In the genomic region with DNA sequence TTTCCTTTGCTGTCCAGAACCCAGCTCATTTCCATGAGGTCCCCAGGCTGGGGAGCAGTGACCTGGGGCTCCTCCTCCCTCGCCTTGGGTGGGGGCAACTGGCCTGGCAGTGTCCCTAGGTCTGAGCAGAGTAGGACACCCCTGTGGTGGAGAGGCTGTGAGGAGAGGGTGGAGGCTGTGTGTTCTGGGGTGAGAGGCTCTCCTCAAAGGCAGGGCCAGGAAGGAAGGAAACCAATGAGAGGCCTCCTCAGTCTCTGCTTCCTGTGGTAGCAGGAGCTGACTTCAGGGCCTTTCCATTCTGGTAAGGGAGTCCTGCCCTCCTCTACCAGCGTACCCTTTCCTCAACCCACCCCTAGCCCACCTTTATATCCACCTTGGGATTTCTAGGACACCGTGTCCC, we compare ENCODE assay signal across 9 mouse cellular contexts. TPM values are rescaled to one million over a fixed set of nuclear protein-coding genes. Genes with fewer than 3 reads are reported as not detected.
DNase-seq lines count a peak whose midpoint lies in the region; ATAC-seq and TF ChIP-seq lines count a peak whose summit lies in the region.
"Had no signal": no experiment of that assay in that cellular context is flagged by ENCODE, and none has a peak within 500 bp of the region (broad histone marks: within the 10 kb centered on the region; RNA-seq: fewer than 3 reads in every experiment).

No protein-coding gene starts in this region.

- no peak overlapping the region for H3K27ac ChIP-seq in heart, embryonic 11.5 days (ENCODE audit: low read depth, low read length)
- H3K27ac ChIP-seq in kidney, postnatal 0 days = peak overlapping the region; percentile 89
- no peak overlapping the region; the same call in 1 of the 2 replicates for H3K27ac ChIP-seq in midbrain, embryonic 10.5 days (replicated peaks)

- no peak for TF ChIP-seq CTCF in kidney, postnatal 0 days (IDR thresholded peaks at IDR 0.05; ENCODE audit: low read depth)

- ATAC-seq in heart, embryonic 11.5 days (replicated peaks; ENCODE audit: insufficient number of reproducible peaks, low FRiP score, low TSS enrichment) = no peak
- no peak; the same call in 1 of the 2 replicates for ATAC-seq in kidney, postnatal 0 days (replicated peaks; ENCODE audit: low FRiP score, low read depth)
- peak; percentile 58 for ATAC-seq in megakaryocyte, adult 5-6 weeks (ENCODE audit: poor library complexity, severe bottlenecking)

- intact Hi-C loops in left cerebral cortex, postnatal 14 days (cut with DNase I) = no loop called here

- no peaks in the 10 kb centered on the region for H3K27me3 ChIP-seq in heart, embryonic 11.5 days (ENCODE audit: control insufficient read depth, insufficient read depth, low read length)
- H3K27me3 ChIP-seq in kidney, postnatal 0 days (ENCODE audit: insufficient read depth, low read length) = no peaks in the 10 kb centered on the region
- no peaks in the 10 kb centered on the region for H3K27me3 ChIP-seq in midbrain, embryonic 10.5 days (ENCODE audit: low read depth, poor library complexity, severe bottlenecking)
- H3K27me3 ChIP-seq: embryonic facial prominence, embryonic 15.5 days had no signal

- H3K4me2 ChIP-seq in heart, embryonic 11.5 days = no peak overlapping the region
- peak overlapping the region; percentile 7; the same call in 1 of the 2 replicates for H3K4me2 ChIP-seq in kidney, postnatal 0 days (ENCODE audit: low read length)
- H3K4me2 ChIP-seq: embryonic facial prominence, embryonic 15.5 days had no signal

- peak; percentile 98 for DNase-seq in heart, adult 11 months
- peak; percentile 74 for DNase-seq in heart, adult 8-10 months (ENCODE audit: low spot score)
- DNase-seq in kidney, postnatal 0 days (ENCODE audit: low spot score) = no peak
- DNase-seq in midbrain, embryonic 10.5 days (ENCODE audit: low spot score) = no peak
- no peak for DNase-seq in yolk sac, embryonic 10.5 days (ENCODE audit: low spot score)
- DNase-seq in left cerebral cortex, postnatal 14 days (ENCODE audit: low spot score in 2 of 2) = no peak

- no peak overlapping the region for H3K9ac ChIP-seq in heart, embryonic 11.5 days (ENCODE audit: low read depth, low read length)
- no peak overlapping the region for H3K9ac ChIP-seq in kidney, postnatal 0 days (ENCODE audit: low read depth, low read length)
- H3K9ac ChIP-seq: embryonic facial prominence, embryonic 15.5 days had no signal

- WGBS in heart, embryonic 11.5 days (ENCODE audit: insufficient replicate concordance) = 62% methylated on average over 3 of the region's 3 CpGs
- whole genome bisulfite sequencing in kidney, postnatal 0 days = 77% methylated on average over 3 of the region's 3 CpGs
- WGBS in midbrain, embryonic 10.5 days = 75% methylated on average over 3 of the region's 3 CpGs

- H3K4me1 ChIP-seq in heart, embryonic 11.5 days (ENCODE audit: control insufficient read depth, insufficient read depth, low read length) = no peaks in the 10 kb centered on the region
- H3K4me1 ChIP-seq in kidney, postnatal 0 days (replicated peaks; ENCODE audit: insufficient read depth, low read length) = no peaks in the 10 kb centered on the region
- H3K4me1 ChIP-seq in midbrain, embryonic 10.5 days = no peaks in the 10 kb centered on the region
- H3K4me1 ChIP-seq: embryonic facial prominence, embryonic 15.5 days had no signal

- H3K9me3 ChIP-seq in heart, embryonic 11.5 days (replicated peaks; ENCODE audit: control insufficient read depth, low read length) = no peaks in the 10 kb centered on the region
- H3K9me3 ChIP-seq in kidney, postnatal 0 days (replicated peaks; ENCODE audit: low read length) = no peaks in the 10 kb centered on the region
- H3K9me3 ChIP-seq in midbrain, embryonic 10.5 days (replicated peaks) = no peaks in the 10 kb centered on the region
- H3K9me3 ChIP-seq: embryonic facial prominence, embryonic 15.5 days had no signal

- no peaks in the 10 kb centered on the region for H3K36me3 ChIP-seq in heart, embryonic 11.5 days (ENCODE audit: control insufficient read depth, insufficient read depth, low read length)
- no peaks in the 10 kb centered on the region for H3K36me3 ChIP-seq in kidney, postnatal 0 days (ENCODE audit: insufficient read depth, low read length)
- H3K36me3 ChIP-seq in midbrain, embryonic 10.5 days = no peaks in the 10 kb centered on the region
- H3K36me3 ChIP-seq: embryonic facial prominence, embryonic 15.5 days had no signal

- H3K4me3 ChIP-seq in heart, embryonic 11.5 days (ENCODE audit: low read depth, low read length) = no peak overlapping the region
- no peak overlapping the region for H3K4me3 ChIP-seq in kidney, postnatal 0 days (replicated peaks; ENCODE audit: low read depth, low read length)
- H3K4me3 ChIP-seq in midbrain, embryonic 10.5 days = no peak overlapping the region
- H3K4me3 ChIP-seq: embryonic facial prominence, embryonic 15.5 days had no signal

RNA-seq across cellular contexts. Expression of gene Rd3, which starts 20.9 kb away (rescaled TPM):
- polyA plus RNA-seq in heart, embryonic 11.5 days (2014; fragmentation: Nextera tagmentation; extraction: Ambion mirVana) = 1.0 and 1.3 TPM in 2 replicates
- under 1 TPM; 0.06 to 0.14 (median 0.12) TPM for total RNA-seq in heart, adult 8-10 months (2022)
- 0.51 and 0.66 TPM in 2 replicates for polyA plus RNA-seq in kidney, postnatal 0 days (2015; fragmentation: Nextera tagmentation; extraction: Ambion mirVana)
- 0.18 and 0.38 TPM in 2 replicates for total RNA-seq in megakaryocyte, adult 5-6 weeks (2015)
- total RNA-seq in megakaryocyte, adult 5-6 weeks (2017) = 0.22 TPM in 1 of 2 replicates, not detected in the other
- 0.62 and 0.82 TPM in 2 replicates for polyA plus RNA-seq in midbrain, embryonic 10.5 days (2016; fragmentation: Nextera tagmentation; extraction: Ambion mirVana)
- total RNA-seq in left cerebral cortex, postnatal 14 days (2021) = under 1 TPM; 0.35 to 0.36 TPM

RNA-seq across cellular contexts. Expression of gene Slc30a1, which starts 49.7 kb away (rescaled TPM):
- 2.1 and 2.4 TPM in 2 replicates for polyA plus RNA-seq in heart, embryonic 11.5 days (2014; fragmentation: Nextera tagmentation; extraction: Ambion mirVana)
- total RNA-seq in heart, adult 8-10 months (2022) = 10 to 100 TPM; 16.2 to 19.5 (median 16.6) TPM
- polyA plus RNA-seq in kidney, postnatal 0 days (2015; fragmentation: Nextera tagmentation; extraction: Ambion mirVana) = 5.6 TPM in 2 replicates
- total RNA-seq in megakaryocyte, adult 5-6 weeks (2015) = 10.1 TPM in 2 replicates
- 11.2 and 12.1 TPM in 2 replicates for total RNA-seq in megakaryocyte, adult 5-6 weeks (2017)
- polyA plus RNA-seq in midbrain, embryonic 10.5 days (2016; fragmentation: Nextera tagmentation; extraction: Ambion mirVana) = 1.2 and 1.3 TPM in 2 replicates
- 10 to 100 TPM; 33.4 to 36.2 TPM for total RNA-seq in left cerebral cortex, postnatal 14 days (2021)

Comparison
In these comparisons a context has a peak if more than half of its experiments do, and no peak if none do; other contexts are left out.
1. DNase-seq: peak in heart, adult 11 months (single experiment) and heart, adult 8-10 months (single experiment); none in kidney, postnatal 0 days (single experiment), midbrain, embryonic 10.5 days (single experiment), yolk sac, embryonic 10.5 days (single experiment) and left cerebral cortex, postnatal 14 days (0 of 2).